Mouse (Mus musculus) left cerebral cortex, adult 11 months (tissue): ENCODE measurements at regions not wholly inside any gene's neighbourhood (a gene's known extent, or its start where the extent isn't known, plus 50 kb on each side); places are given as distances from the start of the nearest gene placed in this dataset.
"Not testable (repeated sequence)": the region's sequence is repeated elsewhere in the genome, so short reads cannot be mapped to it uniquely, and the experiment has no call there.

Experiments used
- DNase-seq: peaks from one replicate; pipeline ENCODE4 v3.0.0; 2022; ENCODE audit warnings: low spot score

DNA sequence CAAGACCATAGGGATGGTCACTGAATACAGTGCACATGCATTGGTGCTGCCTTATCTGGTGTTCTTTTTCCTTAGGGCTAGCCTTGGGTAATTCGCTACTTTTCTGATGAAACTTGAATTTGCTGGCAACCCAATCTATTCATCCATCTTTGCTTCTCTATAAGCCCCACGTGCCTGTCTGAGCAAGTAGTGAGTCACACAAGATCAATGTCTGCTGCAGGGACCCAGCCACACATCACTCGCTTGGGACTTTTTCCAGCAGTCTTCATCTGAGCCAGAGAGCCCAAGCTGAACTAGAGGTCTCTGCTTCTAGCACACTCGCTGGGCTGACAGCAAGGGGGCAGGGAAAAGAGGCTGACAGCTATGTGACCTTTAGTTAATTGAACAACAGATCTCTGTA is 464.3 kb upstream of the Nmur2 start:
- DNase-seq = no peak

GRCm38 (mm10) chr11:56514941-56515340 is 474.1 kb upstream of the Nmur2 start:
- no peak for DNase-seq

GRCm38 (mm10) chr11:56518486-56518885 is 477.7 kb upstream of the Nmur2 start:
- no peak for DNase-seq

DNA sequence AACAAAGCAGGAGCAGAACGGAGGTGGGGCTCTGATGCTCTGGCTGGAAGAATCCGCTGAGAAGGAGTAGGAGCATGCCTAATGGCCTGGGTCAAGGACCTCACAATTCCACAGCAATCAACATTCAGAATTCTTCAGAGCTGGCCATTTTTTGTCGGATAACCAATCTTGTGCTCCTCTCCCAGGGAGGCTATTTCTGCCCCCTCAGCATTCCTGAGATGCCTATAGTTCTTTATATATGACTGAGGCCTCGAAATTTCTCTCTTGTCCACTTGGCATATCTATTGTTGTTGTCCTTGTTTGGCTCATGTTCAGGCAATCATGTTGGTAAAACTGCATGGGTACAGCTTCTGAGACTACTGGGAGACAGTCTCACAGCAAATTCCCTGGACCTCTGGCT is 460.5 kb upstream of the Gria1 start:
- no peak for DNase-seq

DNA sequence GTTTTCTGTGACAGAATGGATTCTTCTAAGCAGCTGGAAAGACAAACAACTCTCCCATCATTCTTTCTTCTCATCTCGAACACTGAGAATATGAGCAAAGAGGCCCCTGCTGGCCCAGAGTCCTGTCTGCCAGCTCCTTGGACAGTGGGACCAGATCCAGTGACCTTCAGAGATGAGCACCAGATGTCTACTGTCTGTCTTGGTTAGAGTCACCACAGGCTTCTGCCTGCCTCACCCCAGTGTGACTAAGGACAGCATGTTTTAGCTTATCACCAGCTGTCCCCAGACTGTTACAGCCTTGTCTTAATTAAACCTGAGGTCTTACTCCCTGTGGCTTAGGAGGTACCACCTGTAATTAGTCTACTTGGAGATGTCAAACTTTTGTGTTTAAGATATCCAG is 454.9 kb upstream of the Gria1 start:
- DNase-seq = no peak

- peak; percentile 24 for DNase-seq
These were observed 431.2 kb upstream of the Gria1 start for GRCm38 (mm10) chr11:56580028-56580427.

- DNase-seq = no peak
These were observed 428.1 kb upstream of the Gria1 start for GRCm38 (mm10) chr11:56583054-56583453.

- not testable (repeated sequence) for DNase-seq
These were observed 417.8 kb upstream of the Gria1 start for GRCm38 (mm10) chr11:56593435-56593834.

GRCm38 (mm10) chr11:56603742-56604141 is 407.4 kb upstream of the Gria1 start:
- no peak for DNase-seq

DNA sequence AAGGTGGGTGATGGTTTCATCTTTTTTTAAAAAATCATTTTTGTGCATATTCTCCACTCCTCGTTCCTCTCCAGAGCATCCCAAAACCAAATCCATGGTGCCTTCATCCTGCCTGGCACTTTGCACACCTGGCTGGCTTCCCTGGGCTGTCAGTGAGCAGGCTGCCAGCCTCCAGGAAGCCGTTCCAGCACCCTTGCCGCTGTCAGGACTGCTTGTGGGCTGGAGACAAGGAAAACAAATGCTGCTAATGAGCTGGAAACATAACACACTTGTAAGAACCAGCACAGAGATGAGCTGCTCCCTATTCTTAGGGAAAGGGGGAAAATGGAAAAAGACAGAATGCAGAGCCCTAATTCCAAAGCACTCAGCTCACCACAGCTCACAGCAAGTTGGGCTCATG is 383.5 kb upstream of the Gria1 start:
- peak; percentile 10 for DNase-seq

DNA sequence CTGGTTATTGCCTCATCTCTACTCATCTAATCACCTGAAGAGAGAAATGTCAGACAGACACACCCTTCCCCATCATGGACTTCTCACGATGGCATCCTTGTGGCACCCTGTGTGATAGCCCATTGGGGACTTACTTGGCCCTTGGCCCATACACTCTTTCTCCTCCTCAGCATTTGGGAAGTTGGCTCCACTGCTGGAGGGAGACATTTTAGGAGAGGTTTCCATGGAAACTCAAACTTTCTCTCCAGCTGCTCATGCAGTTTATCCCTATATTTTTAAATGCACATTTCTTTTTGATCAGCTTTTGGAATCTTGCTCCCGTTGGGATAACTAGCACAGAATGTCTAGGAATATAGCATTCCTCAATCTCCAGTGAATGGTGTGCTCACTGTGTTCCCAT is 377.7 kb upstream of the Gria1 start:
- no peak for DNase-seq

- DNase-seq = no peak
These were observed 374.5 kb upstream of the Gria1 start for GRCm38 (mm10) chr11:56636606-56637226.

GRCm38 (mm10) chr11:56641716-56642115 is 369.5 kb upstream of the Gria1 start:
- DNase-seq = no peak
